Mouse (Mus musculus): Measurements from ENCODE around the gene Fbxo40.

GRCm38 (mm10) chr16:36928106-36928500 is 62.2 kb downstream of the Fbxo40 start:
- TF ChIP-seq EP300 (IDR thresholded peaks at IDR 0.05; ENCODE audit: low read depth), result no peak
- no peak for TF ChIP-seq CTCF (IDR thresholded peaks at IDR 0.05; ENCODE audit: low read depth)

Measured in heart, postnatal 0 days (tissue).